Mouse (Mus musculus): ENCODE measurements at regions not wholly inside any gene's neighbourhood (a gene's known extent, or its start where the extent isn't known, plus 50 kb on each side); places are given as distances from the start of the nearest gene placed in this dataset.

GRCm38 (mm10) chr3:80006263-80006662 is 121.9 kb downstream of the Fam198b start:
- DNase-seq (ENCODE audit: low spot score) = no peak
- H3K4me2 ChIP-seq (ENCODE audit: low read depth, low read length, poor library complexity, severe bottlenecking) = no peak overlapping the region
- H3K4me1 ChIP-seq (ENCODE audit: insufficient read depth, low read length) = no peaks in the 10 kb centered on the region
- no peak overlapping the region for H3K4me3 ChIP-seq (ENCODE audit: low read depth, low read length)
- H3K27ac ChIP-seq (ENCODE audit: low read depth, low read length) = no peak overlapping the region
- H3K27me3 ChIP-seq (ENCODE audit: insufficient read depth, low read length) = no peaks in the 10 kb centered on the region
- no peak for ATAC-seq (ENCODE audit: low FRiP score)
- TF ChIP-seq CTCF (IDR thresholded peaks at IDR 0.05) = no peak
- WGBS = 84% methylated on average over 5 of the region's 5 CpGs
- H3K9me3 ChIP-seq (ENCODE audit: low read length) = no peaks in the 10 kb centered on the region
- no peaks in the 10 kb centered on the region for H3K36me3 ChIP-seq (ENCODE audit: insufficient read depth, low read length)
- H3K9ac ChIP-seq (replicated peaks; ENCODE audit: low read length, poor library complexity, severe bottlenecking) = no peak overlapping the region

- no peak overlapping the region for H3K27ac ChIP-seq (ENCODE audit: low read depth, low read length)
- no peak overlapping the region for H3K9ac ChIP-seq (replicated peaks; ENCODE audit: low read length, poor library complexity, severe bottlenecking)
- WGBS = 73% methylated on average over 4 of the region's 4 CpGs
- H3K27me3 ChIP-seq (ENCODE audit: insufficient read depth, low read length) = no peaks in the 10 kb centered on the region
- no peak for TF ChIP-seq CTCF (IDR thresholded peaks at IDR 0.05)
- no peaks in the 10 kb centered on the region for H3K9me3 ChIP-seq (ENCODE audit: low read length)
- no peaks in the 10 kb centered on the region for H3K4me1 ChIP-seq (ENCODE audit: insufficient read depth, low read length)
- no peak overlapping the region for H3K4me2 ChIP-seq (ENCODE audit: low read depth, low read length, poor library complexity, severe bottlenecking)
- H3K4me3 ChIP-seq (ENCODE audit: low read depth, low read length) = no peak overlapping the region
- DNase-seq (ENCODE audit: low spot score) = no peak
- ATAC-seq (ENCODE audit: low FRiP score) = no peak
- H3K36me3 ChIP-seq (ENCODE audit: insufficient read depth, low read length) = no peaks in the 10 kb centered on the region
Observed at GRCm38 (mm10) chr3:80007006-80007405, 122.7 kb downstream of the Fam198b start.

- no peaks in the 10 kb centered on the region for H3K36me3 ChIP-seq (ENCODE audit: insufficient read depth, low read length)
- no peak for TF ChIP-seq CTCF (IDR thresholded peaks at IDR 0.05)
- ATAC-seq (ENCODE audit: low FRiP score) (no peak), DNase-seq (ENCODE audit: low spot score) (no peak)
- H3K27me3 ChIP-seq (ENCODE audit: insufficient read depth, low read length) = no peaks in the 10 kb centered on the region
- H3K9me3 ChIP-seq (ENCODE audit: low read length) = no peaks in the 10 kb centered on the region
- 86% methylated on average over 1 of the region's 1 CpGs for WGBS
- H3K27ac ChIP-seq (ENCODE audit: low read depth, low read length) = no peak overlapping the region
- H3K4me3 ChIP-seq (ENCODE audit: low read depth, low read length) = no peak overlapping the region
- no peaks in the 10 kb centered on the region for H3K4me1 ChIP-seq (ENCODE audit: insufficient read depth, low read length)
- H3K9ac ChIP-seq (replicated peaks; ENCODE audit: low read length, poor library complexity, severe bottlenecking) = no peak overlapping the region
- H3K4me2 ChIP-seq (ENCODE audit: low read depth, low read length, poor library complexity, severe bottlenecking) = no peak overlapping the region
Observed at GRCm38 (mm10) chr3:80009275-80009674, 124.9 kb downstream of the Fam198b start.

GRCm38 (mm10) chr3:80025795-80026194 is 141.5 kb downstream of the Fam198b start:
- 81% methylated on average over 1 of the region's 1 CpGs for WGBS
- no peak for DNase-seq (ENCODE audit: low spot score)

GRCm38 (mm10) chr3:80033071-80033470 is 148.7 kb downstream of the Fam198b start:
- H3K9ac ChIP-seq (replicated peaks; ENCODE audit: low read length, poor library complexity, severe bottlenecking) = no peak overlapping the region
- H3K4me3 ChIP-seq (ENCODE audit: low read depth, low read length) = no peak overlapping the region
- ATAC-seq (ENCODE audit: low FRiP score) (no peak), DNase-seq (ENCODE audit: low spot score) (no peak)
- H3K4me2 ChIP-seq (ENCODE audit: low read depth, low read length, poor library complexity, severe bottlenecking) = no peak overlapping the region
- no peaks in the 10 kb centered on the region for H3K27me3 ChIP-seq (ENCODE audit: insufficient read depth, low read length)
- H3K9me3 ChIP-seq (ENCODE audit: low read length) = no peaks in the 10 kb centered on the region
- 85% methylated on average over 3 of the region's 3 CpGs for WGBS
- no peaks in the 10 kb centered on the region for H3K4me1 ChIP-seq (ENCODE audit: insufficient read depth, low read length)
- TF ChIP-seq CTCF (IDR thresholded peaks at IDR 0.05) = no peak
- H3K36me3 ChIP-seq (ENCODE audit: insufficient read depth, low read length) = no peaks in the 10 kb centered on the region
- H3K27ac ChIP-seq (ENCODE audit: low read depth, low read length) = no peak overlapping the region

More at GRCm38 (mm10) chr3:80025795-80026194, 141.5 kb downstream of the Fam198b start:
- H3K9me3 ChIP-seq (ENCODE audit: low read length) = no peaks in the 10 kb centered on the region
- no peaks in the 10 kb centered on the region for H3K27me3 ChIP-seq (ENCODE audit: insufficient read depth, low read length)
- H3K27ac ChIP-seq (ENCODE audit: low read depth, low read length) = no peak overlapping the region
- TF ChIP-seq CTCF (IDR thresholded peaks at IDR 0.05) = no peak
- H3K4me1 ChIP-seq (ENCODE audit: insufficient read depth, low read length) = no peaks in the 10 kb centered on the region
- no peak overlapping the region for H3K4me2 ChIP-seq (ENCODE audit: low read depth, low read length, poor library complexity, severe bottlenecking)
- H3K9ac ChIP-seq (replicated peaks; ENCODE audit: low read length, poor library complexity, severe bottlenecking) = no peak overlapping the region
- no peak overlapping the region for H3K4me3 ChIP-seq (ENCODE audit: low read depth, low read length)
- no peaks in the 10 kb centered on the region for H3K36me3 ChIP-seq (ENCODE audit: insufficient read depth, low read length)
- ATAC-seq (ENCODE audit: low FRiP score) = no peak

DNA sequence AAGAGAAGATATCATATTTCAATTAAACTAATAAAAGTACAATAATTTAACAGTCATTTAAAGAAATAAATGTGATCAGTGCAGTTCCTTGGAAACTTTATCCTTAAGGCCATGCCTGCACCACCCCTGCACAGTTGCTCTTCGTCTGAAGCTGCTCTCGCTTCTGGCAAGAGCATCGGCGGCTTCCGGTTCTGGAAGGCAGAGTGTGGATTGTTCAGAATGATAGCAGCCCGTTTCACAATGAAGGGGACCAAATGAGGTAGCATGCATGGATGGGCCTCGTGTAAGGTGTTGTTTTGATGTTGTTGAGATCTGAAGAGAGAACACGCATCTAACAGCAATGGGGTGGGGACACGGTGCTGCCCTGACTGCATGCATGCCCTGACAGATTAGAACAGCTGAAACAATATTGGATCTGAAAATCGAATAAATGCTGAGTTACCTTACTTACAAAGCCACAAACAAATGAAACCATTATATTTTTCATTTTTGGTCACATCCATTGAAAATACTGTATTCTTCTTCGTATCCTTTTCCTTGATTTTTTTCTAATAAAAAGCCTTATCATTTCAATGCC is 154.3 kb downstream of the Fam198b start:
- Histone ChIP-seq H3K9ac (replicated peaks; ENCODE audit: low read length, poor library complexity, severe bottlenecking) (no peak overlapping the region), H3K27me3 (ENCODE audit: insufficient read depth, low read length) (no peaks in the 10 kb centered on the region), H3K9me3 (ENCODE audit: low read length) (no peaks in the 10 kb centered on the region), H3K4me2 (ENCODE audit: low read depth, low read length, poor library complexity, severe bottlenecking) (no peak overlapping the region), H3K4me1 (ENCODE audit: insufficient read depth, low read length) (no peaks in the 10 kb centered on the region), H3K4me3 (ENCODE audit: low read depth, low read length) (no peak overlapping the region), H3K36me3 (ENCODE audit: insufficient read depth, low read length) (no peaks in the 10 kb centered on the region), H3K27ac (ENCODE audit: low read depth, low read length) (no peak overlapping the region)
- no peak for ATAC-seq (ENCODE audit: low FRiP score)
- TF ChIP-seq CTCF (IDR thresholded peaks at IDR 0.05) = no peak
- no peak for DNase-seq (ENCODE audit: low spot score)
- 71% methylated on average over 11 of the region's 11 CpGs for WGBS

Measured in midbrain, postnatal 0 days (tissue).